Mouse (Mus musculus): ENCODE data around the gene Sept5.
A peak's percentile ranks its signal among the peaks of the same experiment; 100 is the strongest.

Sept5 gene

GRCm38 (mm10) chr16:18629390-18630231 lies at the start of gene Sept5:
Sept5 (minus strand) TSS chr16:18629954.
- peak; percentile 51 for DNase-seq

GRCm38 (mm10) chr16:18679112-18679511 lies 49.4 kb upstream of the Sept5 start:
- DNase-seq: no peak

DNA sequence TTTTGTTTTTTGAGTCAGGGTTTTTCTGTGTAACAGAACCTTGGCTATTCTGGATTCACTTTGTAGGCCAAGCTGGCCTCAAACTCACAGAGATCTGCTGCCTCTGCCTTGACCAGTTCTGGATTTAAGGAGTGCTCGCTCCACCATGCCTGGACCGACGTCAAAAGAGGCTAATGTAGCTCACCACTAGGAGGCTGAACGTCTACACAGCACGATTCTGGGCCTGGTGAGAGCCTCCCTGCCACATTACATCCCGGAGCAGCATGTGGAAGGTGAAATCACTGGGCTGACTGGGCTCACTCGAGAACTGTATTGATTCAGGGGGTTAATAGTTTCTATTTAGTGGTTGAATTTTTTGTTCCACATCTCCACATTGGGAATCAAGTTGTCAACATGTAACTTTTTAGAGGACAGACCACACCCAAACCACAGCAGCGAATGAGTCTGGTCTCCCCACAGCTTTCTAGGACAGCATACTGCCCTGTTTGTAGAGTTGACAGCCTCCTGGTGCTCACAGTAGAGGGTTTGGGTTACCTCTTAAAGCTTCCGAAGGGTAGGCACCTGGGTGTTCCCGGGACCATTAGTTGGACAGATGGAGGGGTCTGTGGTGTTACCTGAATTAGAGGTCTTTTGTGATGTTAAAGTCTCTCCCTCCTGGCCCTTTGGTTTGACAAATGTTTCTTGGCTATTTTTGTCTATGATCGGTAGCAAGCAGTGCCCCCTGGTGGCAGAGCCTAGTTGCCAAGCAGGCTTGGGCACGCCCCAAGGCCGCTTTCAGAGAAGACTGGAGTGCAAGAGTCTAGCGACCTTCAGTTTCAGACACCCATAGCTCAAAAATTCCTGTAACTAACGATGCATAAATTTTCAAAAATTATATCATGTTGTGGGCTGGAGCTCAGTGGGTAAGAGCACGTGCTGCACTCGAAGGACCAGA lies 48.3 kb upstream of the Sept5 start:
- DNase-seq: peak; percentile 73

DNA sequence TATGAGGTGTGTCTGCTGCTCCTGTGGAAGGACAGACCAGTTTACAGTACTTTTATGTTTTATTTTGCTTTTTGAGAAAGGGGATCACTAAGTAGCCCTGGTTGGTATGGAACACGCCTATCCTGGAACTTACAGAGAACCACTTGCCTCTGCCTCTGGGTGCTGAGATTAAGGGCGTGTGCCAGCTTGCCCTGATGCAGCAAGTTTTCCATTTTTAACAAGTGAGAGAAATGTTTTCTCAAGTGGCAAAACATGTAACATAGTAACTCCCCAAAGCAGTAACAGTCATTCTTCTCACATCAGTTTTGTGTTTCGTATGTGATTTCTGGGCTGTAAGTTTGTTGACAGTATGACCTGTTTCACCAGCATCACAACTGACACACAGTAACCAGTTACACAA lies 43.3 kb upstream of the Sept5 start:
- no peak for DNase-seq

DNA sequence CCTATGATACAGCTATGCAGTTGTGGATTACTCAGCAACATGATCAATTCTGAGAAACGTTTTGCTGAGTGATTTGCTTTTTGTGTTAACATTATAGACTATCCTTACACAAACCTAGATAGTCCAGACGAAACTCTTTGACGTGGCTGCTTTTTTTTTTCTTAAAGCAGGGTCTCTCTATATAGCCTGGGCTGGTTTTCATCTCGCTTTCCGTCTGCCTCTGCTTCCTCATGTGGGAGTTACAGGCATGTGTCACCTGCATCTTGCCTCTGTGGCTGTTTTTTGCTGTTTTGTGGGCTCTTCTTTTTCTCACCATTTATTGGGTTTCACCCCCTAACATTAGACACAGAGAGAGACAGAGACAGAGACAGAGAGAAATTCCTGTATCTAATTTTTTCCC lies 42.3 kb upstream of the Sept5 start:
- no peak for DNase-seq

DNA sequence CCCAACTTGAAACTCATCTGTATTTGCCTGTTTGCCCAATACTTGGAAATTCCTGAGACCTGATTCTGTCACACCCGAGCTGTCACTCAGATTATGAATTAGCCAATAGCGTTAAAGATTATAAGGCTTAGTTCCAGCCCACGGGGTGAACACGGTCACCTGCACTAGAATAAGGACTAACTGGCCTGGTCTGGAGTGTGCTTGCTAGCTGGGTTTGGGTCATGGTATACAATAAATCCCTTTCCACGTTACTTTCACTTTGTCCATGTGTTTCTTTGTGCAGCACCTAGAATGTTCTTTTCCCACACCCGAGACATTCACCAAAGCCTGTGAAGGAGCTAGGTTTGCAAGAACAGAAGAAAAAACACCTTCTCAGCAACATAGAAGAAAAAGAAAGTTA lies 40.2 kb upstream of the Sept5 start:
- no peak for DNase-seq

- DNase-seq: no peak
These were observed 28.8 kb upstream of the Sept5 start for GRCm38 (mm10) chr16:18658597-18658996.

DNA sequence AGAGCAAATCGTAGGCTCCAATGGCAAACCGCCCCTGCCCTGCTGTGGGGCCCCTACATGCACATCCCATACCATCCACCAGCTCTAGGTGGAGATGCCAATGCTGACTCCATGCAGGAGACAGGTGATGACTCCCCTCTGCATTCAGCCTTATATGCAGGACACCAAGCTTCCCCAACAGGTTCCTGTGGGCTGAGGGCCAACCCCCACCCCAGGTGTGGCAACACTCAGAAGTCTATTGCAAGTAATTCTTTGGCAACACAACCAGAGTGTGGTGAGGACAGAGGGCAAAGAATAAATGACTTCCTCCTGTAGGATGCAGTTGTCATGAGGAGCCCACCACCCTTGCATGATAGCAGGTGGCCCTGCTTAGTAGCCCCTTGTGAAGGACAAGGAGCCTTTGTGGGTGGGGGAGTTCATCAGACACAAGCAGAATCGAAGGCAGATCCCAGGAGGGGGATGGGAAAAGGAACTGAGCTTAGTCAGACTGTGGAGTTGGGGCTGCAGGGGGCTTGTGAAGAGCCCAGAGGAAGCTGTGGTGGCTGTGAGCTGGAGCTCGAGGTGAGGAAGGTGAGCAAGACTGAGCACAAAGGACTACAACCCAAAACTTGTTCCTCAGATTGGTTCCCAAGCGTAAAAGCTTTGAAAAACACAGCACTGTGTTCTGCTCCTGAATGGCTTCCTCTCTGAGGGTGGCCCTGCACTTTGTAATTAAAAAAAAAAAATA lies 25.8 kb upstream of the Sept5 start:
- DNase-seq: no peak

- no peak for DNase-seq
These were observed 23.8 kb upstream of the Sept5 start for GRCm38 (mm10) chr16:18653290-18654160.

DNA sequence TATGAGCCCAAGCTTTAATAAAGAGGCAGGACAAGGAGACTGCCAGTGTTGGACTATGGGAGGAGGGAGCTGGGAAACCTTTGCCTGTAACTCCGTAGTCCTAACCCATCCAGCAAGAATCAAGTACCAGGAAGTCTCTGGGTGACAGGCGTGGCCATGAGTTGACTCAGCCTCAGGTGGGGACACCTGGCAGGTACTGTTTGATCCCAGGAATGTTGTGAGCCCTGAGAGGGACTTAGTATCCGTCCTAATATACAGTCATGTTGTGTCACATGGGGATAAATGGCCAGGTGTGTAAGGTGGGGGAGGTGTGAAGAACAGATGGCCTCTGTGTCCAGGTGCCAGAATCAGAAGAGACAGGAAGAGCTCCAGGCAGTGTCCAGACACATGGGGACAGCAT lies 19.4 kb upstream of the Sept5 start:
- DNase-seq: no peak

DNA sequence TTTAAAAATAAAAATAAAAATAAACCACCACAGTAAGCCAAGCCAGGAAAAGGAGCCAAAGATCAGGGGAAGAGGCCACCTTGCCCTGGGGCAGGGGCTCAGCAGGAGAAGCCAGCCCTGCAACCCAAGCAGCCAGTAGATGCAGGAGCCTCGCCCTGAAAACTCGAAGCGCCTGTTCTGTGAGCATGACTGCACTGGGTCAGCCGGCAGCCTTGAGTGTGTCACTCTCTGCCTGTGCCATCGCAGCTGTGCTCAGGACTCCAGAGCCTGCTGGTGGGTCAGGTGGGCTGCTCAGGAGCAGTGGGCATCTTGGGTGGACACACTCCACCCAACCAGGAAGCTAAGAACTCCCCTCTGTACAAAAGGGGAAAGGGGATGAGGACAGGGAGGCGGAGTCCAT lies 15.6 kb upstream of the Sept5 start:
- no peak for DNase-seq

DNA sequence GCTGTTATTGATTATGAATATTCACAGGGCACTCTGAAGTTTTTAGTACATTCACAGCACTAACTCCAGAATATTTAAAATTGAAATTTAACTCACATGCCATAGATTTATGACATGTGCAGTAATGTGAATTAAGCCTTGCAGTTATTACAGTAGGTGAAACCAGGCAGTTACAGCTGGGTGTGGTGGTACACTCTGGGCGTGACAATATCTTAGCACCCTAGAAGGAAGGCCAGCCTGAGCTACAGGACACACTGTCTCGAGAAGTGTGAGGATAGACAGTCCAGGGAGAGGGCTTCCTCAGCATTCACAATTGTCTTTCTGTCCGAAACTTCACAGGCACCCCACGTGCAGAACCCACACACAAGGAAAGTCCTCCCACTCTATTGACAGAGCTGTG lies 14.7 kb upstream of the Sept5 start:
- no peak for DNase-seq

DNA sequence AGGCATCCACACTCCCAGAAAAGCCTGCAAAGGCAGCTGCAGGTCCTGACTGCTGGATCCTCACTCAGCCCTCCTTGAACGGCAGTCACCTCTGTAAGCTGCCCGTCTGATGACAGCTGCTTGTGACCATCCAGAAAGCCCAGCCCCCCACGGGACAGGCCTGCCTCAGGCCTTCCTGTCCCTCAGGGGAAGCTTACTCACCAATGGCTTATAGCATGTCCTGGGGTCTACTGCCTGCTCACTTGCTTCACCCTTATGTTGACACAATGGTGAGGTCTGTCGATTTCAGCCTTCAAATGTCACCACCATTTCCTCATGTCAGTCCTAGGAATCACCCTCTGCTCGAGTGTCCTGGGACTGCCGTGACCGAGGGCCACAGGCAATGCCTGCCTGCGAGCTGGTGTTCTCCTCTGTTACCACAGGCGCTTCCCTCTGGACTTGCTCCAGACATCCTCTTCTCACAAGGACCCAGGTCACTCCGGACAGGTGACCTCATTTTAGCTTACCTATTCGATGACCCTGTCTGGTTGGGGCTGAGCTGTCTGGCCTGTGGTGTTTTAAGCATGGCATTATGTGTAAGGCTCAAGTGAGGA lies 13.7 kb upstream of the Sept5 start:
- DNase-seq: no peak

- DNase-seq: no peak
These were observed 13.1 kb upstream of the Sept5 start for GRCm38 (mm10) chr16:18642897-18643296.

- no peak for DNase-seq
These were observed 12.5 kb upstream of the Sept5 start for GRCm38 (mm10) chr16:18642291-18642690.

DNA sequence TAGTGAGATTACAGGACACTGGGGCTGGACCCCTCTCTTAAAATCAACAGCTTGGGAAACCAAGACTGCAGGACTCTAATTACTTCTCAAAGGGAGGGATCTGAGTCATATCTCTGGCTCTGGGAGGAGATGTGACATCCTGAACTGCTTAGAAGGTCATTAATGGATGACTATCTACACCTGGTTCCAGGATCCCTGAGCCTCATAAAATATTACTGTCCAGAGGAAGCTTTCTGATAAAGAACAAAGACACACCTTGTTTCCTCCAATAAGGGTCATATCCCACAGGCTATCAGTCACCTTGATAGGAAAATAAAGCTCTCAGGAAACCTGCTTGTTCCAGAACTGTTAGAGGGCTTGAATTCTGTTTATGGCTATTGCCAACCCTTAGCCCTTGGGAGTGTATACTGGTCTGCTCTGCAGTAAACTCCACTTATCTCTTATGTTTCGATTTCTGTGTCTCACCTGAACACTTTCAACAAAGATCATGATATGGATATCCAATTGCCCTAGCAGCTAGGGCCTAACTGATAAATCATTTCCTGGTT lies 9.7 kb upstream of the Sept5 start:
- DNase-seq: no peak

DNA sequence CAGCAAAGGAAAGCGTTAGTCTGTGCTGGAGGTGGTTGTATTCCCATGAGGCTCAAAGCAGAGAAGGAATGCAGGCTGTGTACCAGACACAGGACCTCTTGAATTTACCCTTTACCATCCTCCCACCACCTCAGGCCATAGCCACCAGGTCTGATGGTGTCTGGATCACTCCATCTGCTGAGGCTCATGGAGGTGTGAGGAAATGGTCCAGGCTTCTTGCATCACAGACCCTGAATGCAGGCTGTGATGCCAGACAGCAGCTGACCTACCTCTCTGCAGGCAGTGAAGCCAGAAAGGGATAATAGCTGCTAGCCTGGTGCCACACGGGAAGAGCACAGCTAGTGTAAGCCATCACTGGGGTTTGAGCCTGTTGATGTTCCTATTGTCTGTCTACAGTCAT lies 8.6 kb upstream of the Sept5 start:
- no peak for DNase-seq

DNA sequence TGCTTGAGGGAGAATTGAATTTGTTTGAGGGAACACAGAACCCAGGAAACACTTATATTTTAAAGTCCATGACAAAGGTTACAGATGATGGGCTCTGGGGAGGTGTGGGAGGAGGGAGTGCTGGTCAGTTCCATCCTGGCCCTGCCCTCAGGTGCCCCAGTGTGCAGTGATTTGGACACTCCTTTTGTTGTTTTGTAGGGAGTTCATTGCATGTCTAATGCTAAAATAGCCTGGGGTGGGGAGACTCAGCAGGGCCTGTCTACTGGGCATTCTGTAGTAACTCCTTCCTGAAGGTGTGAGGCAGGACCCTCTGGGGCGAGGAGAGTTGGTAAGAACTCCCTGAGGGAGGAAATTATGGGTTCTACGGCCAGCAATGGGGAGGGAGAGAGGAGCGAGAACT lies 7.0 kb upstream of the Sept5 start:
- no peak for DNase-seq

- no peak for DNase-seq
These were observed 6.6 kb upstream of the Sept5 start for GRCm38 (mm10) chr16:18636401-18636800.

DNA sequence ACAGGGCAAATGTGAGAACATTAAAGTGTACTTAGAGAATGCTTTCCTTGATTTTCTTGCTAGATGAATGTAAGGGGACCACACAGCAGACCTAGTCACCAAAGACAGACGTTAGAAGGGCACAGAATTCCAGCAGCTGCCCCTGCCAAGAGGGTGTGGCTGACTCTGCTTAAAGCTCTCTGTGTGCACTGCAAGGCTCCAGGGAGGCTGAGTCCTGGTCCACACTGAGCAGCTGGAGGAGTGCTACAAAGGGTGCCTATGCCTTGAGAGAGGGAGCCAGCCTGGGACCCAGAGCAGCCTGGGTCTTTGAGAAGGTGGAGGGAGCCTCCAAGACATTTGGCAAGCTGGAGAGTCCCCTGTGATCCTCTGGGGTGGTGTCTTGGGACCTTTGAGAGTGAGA lies 3.6 kb upstream of the Sept5 start:
- DNase-seq: no peak

- DNase-seq: no peak
These were observed 3.1 kb upstream of the Sept5 start for GRCm38 (mm10) chr16:18632816-18633215.

DNA sequence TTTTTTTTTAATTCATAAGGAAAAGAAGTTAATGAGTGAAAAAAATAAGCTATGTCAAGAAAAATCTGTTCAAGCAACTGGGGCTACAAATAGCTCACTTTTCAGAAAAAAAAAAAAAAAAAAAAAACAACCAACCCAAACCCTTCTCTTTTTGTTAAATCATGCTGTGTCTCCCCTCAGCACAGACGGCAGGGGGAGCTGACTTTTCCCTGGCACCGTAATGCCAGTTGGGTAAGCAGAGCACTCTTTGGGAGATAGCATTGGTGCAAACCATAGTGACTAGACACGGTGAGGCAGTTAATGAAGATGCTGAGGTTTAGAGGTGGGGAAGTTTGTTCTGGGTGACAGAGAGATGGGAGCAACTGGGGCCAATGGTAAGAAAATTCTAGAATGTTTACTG lies 2.3 kb upstream of the Sept5 start:
- no peak for DNase-seq

All from kidney, adult 18-20 months (tissue).